Comparison of ENCODE assay signal across 26 mouse cellular contexts in genomic region chr9:26060834-26061233, GRCm38 (mm10).
DNase-seq lines count a peak whose midpoint lies in the region; ATAC-seq and TF ChIP-seq lines count a peak whose summit lies in the region.
"Had no signal": no experiment of that assay in that cellular context is flagged by ENCODE, and none has a peak within 500 bp of the region (broad histone marks: within the 10 kb centered on the region; RNA-seq: fewer than 3 reads in every experiment).

No protein-coding gene starts in this region.

- H3K27ac ChIP-seq in left cerebral cortex, adult 2 months: peak overlapping the region; percentile 47; the same call in 1 of the 2 replicates
- H3K27ac ChIP-seq: embryonic facial prominence, embryonic 13.5 days; embryonic facial prominence, embryonic 15.5 days; forebrain, embryonic 10.5 days; forebrain, embryonic 12.5 days had no signal

- intact Hi-C loops in left cerebral cortex, adult 2 months (cut with DNase I): loop anchor here (5.0 to 10.0 kb wide), 2 partner anchors 164 to 574 kb away; no protein-coding TSS in a partner anchor
- intact Hi-C loops in left cerebral cortex, postnatal 4 days (cut with DNase I): no loop called here

- H3K4me3 ChIP-seq in left cerebral cortex, adult 2 months: no peak overlapping the region
- H3K4me3 ChIP-seq: embryonic facial prominence, embryonic 13.5 days; embryonic facial prominence, embryonic 15.5 days; erythroblast, embryonic 14.5 days; forebrain, embryonic 10.5 days; forebrain, embryonic 12.5 days had no signal

- no peak for DNase-seq in frontal cortex, postnatal 14 days (ENCODE audit: low spot score in 2 of 2)
- no peak for DNase-seq in left cerebral cortex, adult 2 months (ENCODE audit: extremely low spot score in 1 of 2, low spot score in 2 of 2)
- DNase-seq in left cerebral cortex, postnatal 4 days: no peak
- DNase-seq in Muller cell, postnatal 12 days (ENCODE audit: inconsistent ontology term): peak; percentile 24
- DNase-seq: adrenal gland, adult 8-10 months; adrenal gland, postnatal 14 days; adrenal gland, postnatal 36 days; B cell, adult 2 months; cerebellum, adult 11 months; cerebellum, adult 18-20 months; cerebellum, adult 8-10 months; cerebellum, adult 9-11 months; cerebellum, postnatal 14 days; cerebellum, postnatal 36 days; embryo, embryonic 11 days had no signal

- peak; percentile 92 for ATAC-seq in frontal cortex, adult (ENCODE audit: low TSS enrichment)
- ATAC-seq in CD4-positive, CD25-positive, alpha-beta regulatory T cell, adult 4 months: no peak
- ATAC-seq: activated CD4-positive, CD25-positive, alpha-beta regulatory T cell, adult 4 months; forebrain, embryonic 14.5 days; forebrain, embryonic 16.5 days; Patski had no signal

- no peak for TF ChIP-seq CTCF in left cerebral cortex, adult 2 months (IDR thresholded peaks at IDR 0.05)
